Mouse (Mus musculus) heart, postnatal 36 days (tissue): Measurements from ENCODE around the gene Upf1. TPM values are rescaled to one million over a fixed set of nuclear protein-coding genes. Genes with fewer than 3 reads are reported as not detected.

Experiments used
- DNase-seq, 2 experiments: peaks; one replicate each; pipeline ENCODE4 v3.0.0; 2021 to 2022
- intact Hi-C: fragments of 180-260 bp; cut with DNase I; formaldehyde crosslinking; loops from one replicate; pipeline ENCODE4 v1.15.1; 2025
- total RNA-seq, 2 experiments: library from RNA; stranded (reverse); gene quantifications; 2 replicates each; pipeline ENCODE4 v1.2.3; 2021

Gene Upf1
- total RNA-seq, 2 experiments from 2014 or later: 45.4 to 46.0 TPM

DNA sequence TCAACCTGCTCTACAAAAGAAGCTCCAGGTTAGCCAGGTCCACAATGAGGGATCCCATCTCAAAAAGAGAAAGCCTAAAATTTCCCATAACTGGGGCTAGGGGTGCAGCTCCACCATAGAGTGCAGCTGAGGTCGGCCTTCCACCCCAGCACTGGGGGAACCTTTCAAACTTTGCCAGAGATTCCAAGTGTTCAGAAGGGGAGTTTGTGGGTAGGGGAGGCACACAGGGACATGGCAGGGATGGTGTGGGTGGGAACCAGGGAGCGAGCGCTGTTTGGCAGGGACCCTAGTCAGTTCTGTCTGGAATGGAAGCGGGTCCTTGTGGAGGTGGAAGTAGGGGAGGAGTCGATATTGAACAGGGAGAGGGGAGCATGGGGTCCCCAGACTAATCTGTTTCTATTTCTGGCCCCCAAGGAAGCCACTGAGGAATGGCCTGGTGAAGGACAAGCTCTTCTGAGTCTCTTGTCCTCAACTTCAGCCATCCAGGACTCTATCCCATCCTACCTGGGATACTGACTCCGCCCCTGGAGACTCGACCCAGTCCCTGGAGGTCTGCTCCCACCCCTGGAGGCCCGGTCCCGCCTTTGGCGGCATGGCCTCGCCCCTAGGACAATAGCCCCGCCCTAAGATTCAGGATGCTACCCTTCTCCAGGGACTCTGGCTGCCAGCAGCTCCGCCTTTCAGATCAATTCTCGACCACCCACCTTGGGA, 23.8 kb downstream of the Upf1 start, which contains the start of gene Gdf1:
Gdf1 (plus strand) TSS at position 694 of the 711 bp plus-strand sequence.
- DNase-seq: no peak
- intact Hi-C loops: no loop called here

- intact Hi-C loops: no loop called here
- no peak for DNase-seq
Observed at GRCm38 (mm10) chr8:70327512-70327911, 25.6 kb downstream of the Upf1 start.

- no peak for DNase-seq
- intact Hi-C loops: no loop called here
Observed at GRCm38 (mm10) chr8:70323716-70324115, 29.4 kb downstream of the Upf1 start.

GRCm38 (mm10) chr8:70317872-70318271, 35.2 kb downstream of the Upf1 start:
- no peak for DNase-seq
- intact Hi-C loops: no loop called here

DNA sequence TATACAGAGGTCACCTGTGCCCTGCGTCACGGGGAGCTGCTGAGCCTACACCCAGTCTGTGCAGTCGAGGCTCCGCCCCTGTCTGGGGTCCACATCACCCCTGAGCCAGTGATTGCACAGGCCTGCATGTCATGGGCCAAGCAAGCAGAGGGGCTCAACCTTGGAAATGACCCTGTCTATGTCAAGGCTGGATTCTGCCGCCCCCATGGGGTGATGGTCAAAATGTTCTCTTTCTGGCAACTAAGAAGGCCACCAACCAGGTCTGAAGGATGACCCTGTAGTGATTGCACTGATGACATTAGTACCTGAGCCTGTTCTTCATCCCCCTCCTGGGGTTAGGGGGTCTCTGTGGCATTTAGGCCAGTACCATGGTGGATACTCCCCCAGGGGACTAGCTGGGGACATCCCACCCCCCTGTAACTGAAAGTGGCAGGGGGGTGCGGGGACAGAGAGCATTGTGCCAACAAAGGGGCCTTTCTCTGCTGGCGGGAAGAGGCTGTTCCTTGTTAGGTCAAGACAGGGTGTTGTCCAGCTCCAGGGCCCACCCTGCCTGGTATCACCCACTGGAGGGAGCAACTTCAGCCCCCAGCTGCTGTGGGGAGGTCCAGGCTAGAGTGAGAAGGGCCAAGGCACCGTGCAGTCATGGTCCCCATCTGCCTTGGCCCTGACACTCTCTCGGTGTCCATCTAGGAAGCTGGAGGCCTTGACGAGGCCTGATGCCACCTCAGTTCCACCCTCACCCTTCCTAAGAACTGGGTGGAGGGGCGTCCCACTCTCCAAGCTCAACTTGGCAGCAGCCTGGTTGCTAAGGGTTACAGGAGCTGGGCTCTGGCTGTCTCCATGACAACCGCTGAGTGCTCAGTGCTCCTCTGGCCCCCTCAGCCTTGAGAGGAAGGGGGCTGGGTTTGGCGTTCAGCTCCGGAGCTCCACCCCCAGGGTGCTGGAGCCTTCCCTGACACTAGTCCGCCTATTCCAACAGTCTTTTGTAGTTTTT, 36.3 kb downstream of the Upf1 start:
- intact Hi-C loops: no loop called here
- no peak for DNase-seq

DNA sequence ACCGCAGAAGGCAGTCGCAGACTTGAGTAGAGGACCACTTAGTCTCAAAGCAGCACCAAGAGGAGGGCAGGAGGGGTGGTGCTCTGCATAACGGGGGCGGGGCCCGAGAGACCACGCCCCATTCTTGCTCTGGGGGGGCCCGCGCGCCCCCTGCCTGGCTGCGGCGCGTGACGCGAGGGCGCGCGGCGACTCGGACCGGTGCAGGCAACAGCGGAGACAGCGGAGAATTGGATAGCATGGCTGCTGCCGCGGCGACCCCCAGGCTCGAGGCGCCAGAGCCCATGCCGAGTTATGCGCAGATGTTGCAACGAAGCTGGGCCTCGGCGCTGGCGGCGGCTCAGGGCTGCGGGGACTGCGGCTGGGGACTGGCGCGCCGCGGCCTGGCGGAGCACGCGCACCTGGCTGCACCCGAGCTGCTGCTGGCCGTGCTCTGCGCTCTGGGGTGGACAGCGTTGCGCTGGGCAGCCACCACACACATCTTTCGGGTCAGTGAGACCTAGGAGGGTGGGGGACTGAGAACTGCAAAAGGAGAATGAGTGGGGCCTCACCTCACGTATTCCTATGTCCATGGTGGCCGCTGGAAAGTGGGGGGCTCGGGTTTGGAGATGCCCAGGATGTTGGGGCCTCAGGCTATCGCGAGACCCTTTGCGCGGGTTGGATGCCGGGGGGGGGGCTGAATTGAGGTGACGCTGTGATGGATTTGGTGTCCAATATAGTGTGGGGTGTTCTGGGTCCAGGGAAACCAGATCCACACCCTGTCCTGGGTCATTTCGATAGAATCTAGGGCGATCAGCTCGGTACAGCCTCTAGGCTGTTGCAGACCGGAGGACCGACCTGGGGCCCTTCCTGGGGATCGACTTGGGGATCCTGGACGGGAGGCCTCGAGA, 37.2 kb downstream of the Upf1 start, which contains the start of gene Cers1:
Cers1 (plus strand) TSS at position 152 of the 887 bp plus-strand sequence.
- DNase-seq: peak; percentile 52 to 60
- intact Hi-C loops: no loop called here

DNA sequence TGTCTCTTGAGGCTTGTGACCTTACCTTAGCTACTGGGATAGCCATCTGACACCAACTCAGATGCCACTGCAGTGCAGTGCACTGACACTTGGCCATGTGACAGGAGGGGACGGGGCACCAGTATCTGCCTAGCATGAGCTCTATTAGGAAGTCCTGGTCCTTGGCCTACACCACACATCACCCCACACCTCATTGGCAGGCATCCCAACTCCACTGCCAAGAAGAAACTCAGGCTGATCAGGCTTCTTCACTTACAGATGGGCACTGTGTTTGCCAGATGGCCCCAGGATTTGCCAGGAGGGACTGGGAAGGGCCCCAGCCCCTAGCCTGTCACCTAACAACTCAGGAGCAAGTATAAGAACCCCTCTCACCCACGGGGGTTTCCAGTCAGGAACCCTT, 39.7 kb downstream of the Upf1 start:
- DNase-seq: no peak

DNA sequence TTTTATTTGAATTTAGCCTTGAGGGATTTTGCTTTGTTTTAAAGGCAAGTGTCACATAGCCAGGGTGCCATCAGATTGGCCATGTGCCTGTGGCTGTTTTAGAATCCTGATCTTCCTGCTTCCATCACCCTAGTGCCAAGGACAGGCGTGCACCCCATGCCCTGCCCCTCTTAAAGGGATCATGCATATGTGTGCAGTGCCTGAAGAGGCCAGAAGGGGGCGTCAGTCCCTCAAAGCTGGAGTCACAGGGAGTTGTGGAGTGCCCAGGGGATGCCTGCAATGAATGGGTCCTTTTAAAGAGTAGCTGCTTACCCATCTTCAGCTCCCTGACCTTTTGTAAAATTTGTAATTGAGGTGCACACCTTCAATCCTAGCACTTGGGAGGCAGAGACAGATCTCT, 43.8 kb downstream of the Upf1 start:
- no peak for DNase-seq
- intact Hi-C loops: no loop called here

More for the DNA sequence above, 39.7 kb downstream of the Upf1 start:
- intact Hi-C loops: no loop called here

- DNase-seq: no peak
- intact Hi-C loops: no loop called here
Observed at GRCm38 (mm10) chr8:70302901-70303300, 50.2 kb downstream of the Upf1 start.

DNA sequence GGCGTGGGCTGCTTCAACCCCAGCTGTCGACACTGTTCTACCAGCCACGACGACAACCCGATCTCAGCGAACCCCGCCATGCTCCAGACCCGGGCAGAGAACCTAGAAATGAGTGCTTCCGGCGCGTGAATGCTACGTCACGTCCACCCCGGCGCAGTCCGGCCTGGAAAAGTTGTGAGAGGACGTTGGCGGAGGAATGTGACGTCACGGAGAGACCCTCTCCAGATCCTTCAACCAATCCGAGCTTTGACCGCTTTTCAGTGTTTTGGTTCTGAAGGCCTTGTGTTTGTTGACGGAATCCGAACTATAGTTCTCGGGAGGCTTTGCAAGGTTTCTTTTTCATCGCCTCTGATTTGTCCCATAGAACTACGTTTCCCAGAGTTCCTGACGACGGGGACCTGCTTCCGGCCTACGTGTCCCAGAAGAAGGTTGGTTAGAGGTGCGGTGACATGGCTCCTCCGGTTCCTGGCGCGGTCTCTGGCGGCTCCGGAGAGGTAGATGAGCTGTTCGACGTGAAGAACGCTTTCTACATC, 50.7 kb downstream of the Upf1 start, which contains the start of the genes Ddx49 and Cope:
Ddx49 (minus strand) TSS at position 132 of the 533 bp plus-strand sequence.
Cope (plus strand) TSS at position 161 of the 533 bp plus-strand sequence.
- intact Hi-C loops: no loop called here
- DNase-seq: peak; percentile 94 to 95

- no peak for DNase-seq
- intact Hi-C loops: no loop called here
Observed at GRCm38 (mm10) chr8:70300881-70301280, 52.2 kb downstream of the Upf1 start.

- no peak for DNase-seq
- intact Hi-C loops: no loop called here
Observed at GRCm38 (mm10) chr8:70293988-70294405, 59.1 kb downstream of the Upf1 start.

DNA sequence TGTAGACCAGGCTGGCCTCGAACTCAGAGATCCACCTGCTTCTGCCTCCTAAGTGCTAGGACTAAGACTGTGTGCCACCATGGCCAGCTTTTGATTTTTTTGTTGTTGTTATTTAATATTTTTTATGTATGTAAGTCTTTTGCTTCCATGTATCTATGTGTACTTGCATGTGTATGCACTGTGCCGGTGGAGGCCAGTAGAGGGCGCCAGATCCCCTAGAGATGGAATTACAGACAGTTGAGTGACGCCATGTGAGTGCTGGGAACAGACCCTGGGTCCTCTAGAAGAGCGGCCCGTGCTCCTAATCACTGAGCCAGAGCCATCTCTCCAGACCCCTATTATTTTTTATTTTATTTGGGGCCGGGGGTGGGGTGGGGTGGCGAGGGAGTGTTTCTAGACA, 66.3 kb downstream of the Upf1 start:
- intact Hi-C loops: no loop called here

DNA sequence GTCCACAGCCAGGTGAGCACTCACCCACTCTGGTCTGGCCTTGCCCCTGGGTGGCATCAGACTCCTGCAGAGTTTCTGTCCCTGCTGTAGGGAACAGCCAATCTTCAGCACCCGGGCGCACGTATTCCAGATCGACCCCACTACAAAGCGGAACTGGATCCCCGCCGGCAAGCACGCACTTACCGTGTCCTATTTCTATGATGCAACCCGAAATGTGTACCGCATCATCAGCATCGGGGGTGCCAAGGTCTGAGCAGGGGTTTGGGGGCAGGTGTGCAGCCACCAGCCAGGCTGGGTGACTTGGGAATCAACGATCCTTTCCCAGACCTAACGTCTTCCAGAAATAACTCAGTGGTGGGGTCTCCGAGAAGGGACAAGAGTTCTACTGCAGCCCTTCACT, 67.8 kb downstream of the Upf1 start:
- intact Hi-C loops: no loop called here

More for the DNA sequence above, 66.3 kb downstream of the Upf1 start:
- DNase-seq: no peak

DNA sequence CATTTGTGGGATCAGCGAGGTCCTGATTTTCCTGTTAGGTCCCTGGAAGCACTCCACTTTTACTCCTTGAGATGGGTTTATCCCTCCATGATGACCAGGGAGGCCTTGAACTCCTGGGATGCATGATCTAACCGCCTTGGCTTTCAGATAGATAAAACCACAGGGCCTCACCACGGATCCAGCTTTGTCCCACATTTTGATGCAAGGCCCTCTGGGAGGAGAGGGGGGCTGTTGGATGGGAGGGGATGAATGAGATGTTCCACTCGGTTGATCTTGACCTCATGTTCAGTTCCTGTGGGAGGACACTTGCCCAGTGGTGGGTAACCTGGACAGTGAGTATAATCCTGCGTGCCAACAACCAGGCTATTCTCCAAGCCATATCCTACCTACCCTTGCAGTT, 68.7 kb downstream of the Upf1 start:
- no peak for DNase-seq

More for the DNA sequence above, 67.8 kb downstream of the Upf1 start:
- DNase-seq: no peak

GRCm38 (mm10) chr8:70283136-70284077, 69.7 kb downstream of the Upf1 start:
- intact Hi-C loops: no loop called here
- peak in 1 of 2 experiments; percentile 50 for DNase-seq

More for the DNA sequence above, 68.7 kb downstream of the Upf1 start:
- intact Hi-C loops: no loop called here

GRCm38 (mm10) chr8:70282603-70283135, 70.4 kb downstream of the Upf1 start, which contains the start of gene Homer3:
Gene Homer3 (plus strand): TSS chr8:70282827.
- peak; percentile 93 to 94 for DNase-seq
- intact Hi-C loops: no loop called here
